Mouse (Mus musculus) embryonic stem cell, embryonic (primary cell): ENCODE measurements at regions not wholly inside any gene's neighbourhood (a gene's known extent, or its start where the extent isn't known, plus 50 kb on each side); places are given as distances from the start of the nearest gene placed in this dataset.
"Not testable (repeated sequence)": the region's sequence is repeated elsewhere in the genome, so short reads cannot be mapped to it uniquely, and the experiment has no call there.

Source experiments
- CTCF ChIA-PET, 4 experiments: fragments of 300-600 bp in 2 of 4; fragments of 350-600 bp in 2 of 4; sonication (Branson Sonifier 250); formaldehyde crosslinking; loops; one replicate each; lab custom pipeline; 2022; ENCODE audit warnings: inconsistent platforms in 2 of 4; lab: Charles Lee
- POLR2A ChIA-PET, 4 experiments: fragments of 300-600 bp in 2 of 4; fragments of 350-600 bp in 2 of 4; sonication (Branson Sonifier 250); formaldehyde crosslinking; loops; one replicate each; lab custom pipeline; 2022; ENCODE audit warnings: antibody characterized with exemption in 4 of 4, inconsistent platforms in 1 of 4; lab: Charles Lee

DNA sequence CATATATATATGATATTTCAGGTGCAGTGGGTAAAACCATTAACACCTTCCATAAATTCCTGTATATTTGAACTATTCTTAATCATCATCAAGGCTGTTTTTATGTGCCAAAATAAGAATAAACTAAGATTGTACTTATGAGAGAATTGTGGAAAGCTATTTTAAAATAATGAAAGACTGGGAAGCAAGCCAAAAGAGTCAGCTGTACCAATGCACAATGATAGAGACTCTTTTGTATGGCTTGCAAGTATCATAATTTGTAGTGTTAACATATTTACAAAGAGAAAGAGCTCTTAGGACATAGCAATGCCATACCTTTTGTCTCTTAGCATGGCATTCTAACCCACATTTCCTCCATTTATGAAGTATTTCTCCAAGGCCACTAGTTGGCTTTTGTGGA, 436.7 kb downstream of the Serpinb8 start:
- ChIA-PET CTCF (no interaction called here), POLR2A (no interaction called here)

DNA sequence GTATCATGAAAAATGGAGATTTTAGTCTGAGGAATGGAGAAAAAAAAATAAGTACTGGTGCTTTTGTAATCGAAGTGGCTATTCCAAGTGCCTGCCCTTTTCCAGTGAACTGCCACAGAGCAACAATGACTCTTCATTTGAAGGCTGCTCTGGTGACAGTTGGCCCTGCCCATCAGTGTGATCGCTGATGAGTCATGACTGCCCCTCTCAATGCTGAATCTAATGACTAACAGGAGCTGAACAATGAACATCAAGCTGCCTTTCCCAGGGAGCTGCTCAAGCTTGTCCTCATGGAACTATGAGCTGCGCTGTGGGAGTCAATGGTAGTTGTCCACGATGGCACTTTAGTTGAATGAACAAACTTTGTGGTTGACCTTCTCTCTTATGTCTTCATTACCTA, 456.4 kb downstream of the Serpinb8 start:
- ChIA-PET CTCF (no interaction called here), POLR2A (no interaction called here)

DNA sequence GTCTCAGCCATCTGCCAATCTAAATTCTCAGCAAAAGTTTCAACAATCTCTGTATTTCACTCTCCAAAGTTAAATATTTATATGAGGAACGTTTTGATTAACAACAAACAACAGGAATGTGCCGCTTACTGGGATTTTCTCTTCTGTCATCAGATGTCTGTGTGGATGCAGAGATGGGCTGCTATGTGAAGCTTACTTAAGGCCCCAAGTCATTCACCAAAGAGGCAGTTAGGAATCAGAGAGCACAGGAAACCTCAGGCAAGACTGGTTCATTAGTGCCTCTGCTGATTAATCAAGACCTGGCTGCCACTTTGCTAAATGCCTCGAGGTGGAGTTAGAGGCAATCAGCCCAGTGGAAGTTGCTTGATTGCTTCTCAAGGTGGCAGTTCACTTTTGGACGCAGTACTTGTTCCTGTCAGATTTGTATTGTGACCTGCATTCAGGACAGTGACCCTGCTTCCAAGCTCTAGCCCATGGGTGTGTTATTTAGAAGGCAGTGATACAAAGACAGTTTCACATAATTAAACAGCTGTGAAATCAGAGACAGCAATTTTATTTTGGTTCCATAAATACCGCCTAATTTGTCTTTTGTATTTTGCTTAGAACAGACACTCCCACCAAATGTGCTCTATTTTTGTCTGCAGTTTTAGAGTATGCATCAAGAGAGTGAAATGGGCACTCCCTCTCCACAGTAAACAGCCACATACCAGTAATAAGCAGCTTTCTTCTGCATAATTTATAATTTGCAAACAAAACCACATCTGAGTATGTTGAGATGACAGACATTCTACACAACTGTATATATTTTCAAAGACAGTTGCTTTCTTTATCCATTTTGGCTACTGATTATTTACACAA, 457.3 kb downstream of the Serpinb8 start:
- CTCF ChIA-PET: no interaction called here

DNA sequence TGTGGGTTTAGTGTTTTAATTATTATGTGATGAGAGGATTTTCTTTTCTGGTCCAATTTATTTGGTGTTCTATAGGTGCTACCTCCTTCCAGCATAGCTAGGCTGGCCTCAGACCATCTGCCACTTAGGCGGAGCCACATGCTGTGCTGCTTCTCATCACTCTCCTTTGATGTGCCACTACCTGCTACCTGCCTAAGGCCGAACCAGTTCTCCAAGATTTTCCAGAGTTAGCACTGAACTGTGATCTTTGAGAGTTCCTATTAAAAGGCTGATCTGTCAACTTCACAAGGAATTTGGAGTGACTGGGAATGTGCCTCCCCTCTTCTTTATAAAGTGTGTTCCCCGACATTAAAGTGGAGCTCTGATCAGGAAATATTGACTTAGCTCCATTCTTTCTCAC, 504.8 kb downstream of the Serpinb8 start:
- ChIA-PET POLR2A (no interaction called here), CTCF (no interaction called here)

More for the DNA sequence above, 457.3 kb downstream of the Serpinb8 start:
- POLR2A ChIA-PET: no interaction called here

DNA sequence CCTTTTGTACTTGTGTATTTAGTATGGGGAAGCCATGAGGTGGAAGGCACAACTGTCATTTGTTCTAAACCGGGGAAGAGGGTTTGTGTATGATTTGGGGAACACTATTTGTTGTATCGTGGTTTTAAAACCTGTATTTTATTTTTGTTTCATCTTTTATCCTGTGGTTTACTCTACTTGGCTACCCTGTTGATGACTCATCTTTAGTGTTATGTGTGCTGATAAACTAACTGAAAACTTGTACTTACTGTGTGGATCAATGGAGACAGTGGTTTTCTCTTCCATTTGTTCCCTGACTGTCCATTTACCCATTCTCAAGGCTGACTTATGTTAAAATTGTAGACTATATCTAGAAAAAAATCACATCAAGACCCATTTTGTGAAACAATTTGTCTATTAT, 512.8 kb downstream of the Serpinb8 start:
- ChIA-PET CTCF (no interaction called here), POLR2A (no interaction called here)

DNA sequence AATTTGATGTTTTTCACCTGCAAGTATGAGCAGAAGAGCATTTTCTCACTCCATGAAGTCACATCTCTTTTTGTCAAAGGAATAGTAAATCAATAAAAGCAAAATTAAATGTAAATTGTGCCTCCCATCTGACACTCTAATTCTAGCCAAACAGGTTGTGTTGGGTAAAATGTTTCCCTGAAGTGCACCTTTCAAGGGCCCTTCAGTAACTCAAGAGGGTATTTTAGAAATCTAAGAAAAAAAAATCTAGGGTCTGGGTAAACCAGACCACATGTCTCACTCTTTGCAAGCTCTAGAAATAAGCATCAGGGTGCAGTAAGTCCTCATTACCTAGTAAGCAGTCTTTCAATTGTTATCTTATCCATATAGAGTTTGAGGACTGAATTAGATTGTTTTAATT, 521.2 kb downstream of the Serpinb8 start:
- ChIA-PET POLR2A (no interaction called here), CTCF (no interaction called here)

DNA sequence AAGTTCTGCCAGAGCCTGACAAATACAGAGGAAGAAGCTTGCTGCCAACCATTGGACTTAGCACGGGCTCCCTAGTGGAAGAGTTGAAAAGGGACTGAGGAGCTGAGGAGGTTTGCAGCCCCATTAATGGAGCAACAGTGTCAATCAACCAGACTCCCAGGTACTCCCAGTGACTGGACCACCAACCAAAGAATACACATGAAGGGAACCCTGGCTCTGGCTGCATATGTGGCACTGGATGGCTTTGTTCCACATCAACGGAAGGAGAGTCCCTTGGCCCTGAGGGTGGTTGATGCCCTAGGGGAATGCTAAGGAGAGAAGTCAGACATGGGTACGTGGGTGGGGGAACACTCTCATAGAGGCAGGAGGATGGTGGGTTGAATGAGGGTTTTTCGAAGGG, 537.6 kb downstream of the Serpinb8 start:
- ChIA-PET POLR2A (no interaction called here), CTCF (no interaction called here)

DNA sequence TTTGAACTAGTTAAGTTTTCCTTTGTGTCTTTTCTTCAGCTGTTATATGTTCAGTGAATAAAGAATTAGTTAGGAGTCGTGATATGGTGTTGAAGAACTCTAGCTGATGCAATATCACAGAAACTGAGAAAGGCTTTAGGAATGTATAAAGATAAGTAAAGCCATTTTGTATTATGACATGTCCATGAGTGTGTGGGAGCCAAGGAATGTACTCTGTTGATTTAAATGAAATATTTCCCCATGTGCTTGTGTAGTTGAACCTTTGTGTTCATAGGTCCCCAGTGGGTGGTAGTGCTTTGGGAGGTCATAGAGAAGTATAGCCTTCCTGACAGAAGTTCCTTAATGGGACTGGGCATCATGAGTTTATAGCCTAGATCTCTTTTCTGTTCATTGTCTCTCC, 542.2 kb downstream of the Serpinb8 start:
- ChIA-PET CTCF (no interaction called here), POLR2A (no interaction called here)

DNA sequence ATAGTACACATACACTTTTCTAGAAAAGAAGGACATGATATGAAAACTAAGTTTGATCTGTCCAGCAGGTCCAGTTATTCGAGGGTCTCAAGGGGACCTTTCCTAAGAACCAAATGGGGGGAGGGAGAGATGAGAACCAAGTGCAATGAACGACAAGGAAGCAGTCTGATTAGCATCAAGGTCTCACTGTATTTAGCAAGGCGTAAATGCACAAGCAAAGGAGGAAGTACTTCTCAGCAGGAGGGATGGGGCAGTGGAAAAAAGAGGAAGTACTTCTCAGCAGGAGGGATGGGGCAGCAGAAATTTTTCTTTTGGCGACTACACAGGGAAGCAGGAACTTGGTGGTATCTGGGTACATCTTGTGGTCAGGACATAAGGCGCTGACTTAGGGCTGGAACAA, 545.5 kb downstream of the Serpinb8 start:
- CTCF ChIA-PET, POLR2A ChIA-PET: not testable (repeated sequence)

DNA sequence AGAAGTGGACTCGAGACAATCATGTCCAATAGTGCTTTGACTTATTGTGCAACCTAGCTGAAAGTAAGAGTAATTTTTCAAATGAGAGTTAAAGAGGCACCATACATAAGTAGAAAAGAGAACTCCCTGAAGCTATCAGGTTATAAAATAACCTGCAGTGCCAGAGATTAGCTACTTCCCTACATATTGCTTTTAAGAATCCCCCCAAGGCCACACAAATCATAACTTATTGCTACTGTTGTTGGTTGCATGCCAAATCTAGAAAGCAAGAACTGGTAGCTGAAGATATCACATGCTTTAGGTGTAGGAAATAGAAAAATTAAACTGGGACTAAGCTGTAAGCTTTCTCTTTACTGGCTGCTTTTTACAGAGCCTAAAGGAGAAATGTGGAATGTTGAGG, 554.3 kb downstream of the Serpinb8 start:
- ChIA-PET CTCF (no interaction called here), POLR2A (no interaction called here)

DNA sequence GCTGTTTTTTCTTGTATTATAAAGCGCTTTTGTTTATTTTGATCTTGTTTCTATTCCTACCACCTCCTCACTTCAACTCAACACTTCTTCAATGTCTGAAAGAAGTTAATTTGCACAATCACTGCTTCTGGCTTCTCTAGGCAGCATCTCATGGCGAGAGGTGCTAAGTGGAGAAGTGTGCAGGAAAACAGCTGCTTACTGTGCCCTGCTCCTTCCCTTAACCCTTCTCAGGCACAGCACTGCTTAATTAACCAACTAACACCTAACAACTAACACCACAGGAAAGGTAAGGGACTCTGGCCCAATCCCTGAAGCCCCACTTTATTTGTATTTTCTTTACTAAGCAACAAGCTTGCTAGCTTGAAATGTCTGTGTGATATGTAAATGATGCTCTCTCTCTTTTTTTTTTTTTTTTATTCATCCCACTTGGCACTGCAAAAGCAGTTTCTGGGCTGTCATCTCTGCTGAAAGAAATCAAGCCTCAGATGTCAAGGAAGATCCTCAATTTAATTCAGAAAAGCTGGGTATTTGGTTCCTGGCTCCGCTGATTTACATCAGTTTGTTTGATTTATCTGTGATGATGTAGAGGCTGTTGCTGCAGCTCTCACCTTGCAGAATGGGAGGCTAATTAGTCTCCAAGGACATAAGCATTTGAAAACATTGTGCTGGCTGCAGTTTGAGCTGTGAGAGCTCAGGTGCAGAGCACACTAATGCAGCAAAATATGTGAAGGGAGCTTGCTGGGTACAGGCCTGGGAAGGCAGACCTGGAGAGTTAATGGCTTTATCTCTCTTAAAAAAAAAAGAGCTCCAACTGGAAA, 591.8 kb downstream of the Serpinb8 start:
- ChIA-PET POLR2A (no interaction called here), CTCF (interaction anchor here in 1 of 4 experiments (0.6 kb wide), 1 partner anchor 198 kb away, joined by 12 read pairs; no protein-coding TSS in a partner anchor)

DNA sequence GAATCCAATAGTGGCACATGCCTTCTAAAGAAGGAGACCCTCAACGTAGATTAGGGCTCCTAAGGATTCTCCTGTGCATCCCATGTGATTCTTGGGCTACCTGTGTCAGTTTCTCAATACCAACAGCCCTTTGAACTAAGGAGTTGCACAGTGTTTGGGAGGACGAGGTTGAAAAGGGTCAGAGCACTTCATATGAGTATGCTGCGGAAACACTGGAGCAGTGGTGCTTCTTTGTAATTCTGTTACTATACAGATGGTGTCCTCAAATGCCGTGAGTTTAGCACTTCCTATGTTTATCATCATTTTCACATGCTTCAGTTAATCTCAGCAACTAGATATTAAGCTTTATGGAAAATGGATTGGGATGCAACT, 592.3 kb downstream of the Serpinb8 start:
- POLR2A ChIA-PET: no interaction called here
- CTCF ChIA-PET: no interaction called here

DNA sequence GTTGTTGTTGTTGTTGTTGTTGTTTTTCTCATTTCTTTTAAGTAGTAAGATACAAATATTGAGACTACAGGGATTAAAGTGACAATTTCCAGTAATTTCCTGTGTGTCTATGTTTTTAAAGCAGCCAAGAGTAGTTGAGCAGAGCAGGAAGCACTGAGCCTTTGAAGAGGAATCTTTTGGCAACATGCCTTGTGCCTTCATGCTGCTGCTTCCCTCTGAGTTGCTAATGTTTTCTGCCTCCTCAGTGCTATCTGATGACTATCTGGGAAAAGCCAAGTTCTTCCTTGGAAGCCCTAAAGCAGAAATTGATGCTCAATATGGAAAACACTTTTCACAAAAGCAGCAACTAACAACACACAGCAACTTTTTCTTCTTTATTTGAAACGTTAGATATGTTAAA, 634.2 kb downstream of the Serpinb8 start:
- CTCF ChIA-PET: no interaction called here
- POLR2A ChIA-PET: no interaction called here

DNA sequence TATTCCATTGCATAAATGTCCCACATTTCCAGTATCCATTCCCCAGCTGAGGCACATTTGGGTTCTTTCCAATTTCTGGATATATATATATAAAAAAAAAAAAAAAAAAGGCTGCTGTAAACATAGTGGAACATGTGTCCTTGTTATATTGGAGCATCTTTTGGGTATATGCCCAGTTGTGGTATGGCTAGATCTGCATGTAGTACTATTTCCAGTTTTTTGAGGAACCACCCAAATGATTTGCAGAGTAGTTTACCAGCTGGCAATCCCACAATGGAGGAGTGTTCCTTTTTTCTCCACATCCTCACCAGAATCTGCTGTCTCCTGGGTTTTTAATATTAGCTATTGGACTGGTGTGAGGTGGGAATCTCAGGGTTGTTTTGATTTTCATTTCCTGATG, 650.3 kb downstream of the Serpinb8 start:
- ChIA-PET POLR2A (no interaction called here), CTCF (no interaction called here)

DNA sequence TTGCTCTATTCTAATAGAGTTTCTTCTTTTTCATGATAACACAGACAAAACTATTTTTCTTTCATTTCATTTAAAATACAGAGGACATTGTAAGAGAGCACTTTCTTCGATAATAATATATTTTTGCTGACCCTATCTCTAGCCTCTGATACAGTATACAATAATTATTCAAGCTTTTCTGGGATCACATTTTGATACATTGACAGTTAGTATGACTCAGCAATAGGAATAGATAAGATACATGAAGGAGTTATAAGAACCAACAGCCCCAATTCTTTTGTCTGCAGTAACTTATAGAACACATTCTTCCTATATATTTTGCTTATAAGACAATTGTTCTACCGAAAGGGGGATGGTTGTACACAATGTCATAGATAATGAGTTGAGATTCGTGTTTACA, 665.3 kb downstream of the Serpinb8 start:
- POLR2A ChIA-PET: no interaction called here
- CTCF ChIA-PET: no interaction called here

DNA sequence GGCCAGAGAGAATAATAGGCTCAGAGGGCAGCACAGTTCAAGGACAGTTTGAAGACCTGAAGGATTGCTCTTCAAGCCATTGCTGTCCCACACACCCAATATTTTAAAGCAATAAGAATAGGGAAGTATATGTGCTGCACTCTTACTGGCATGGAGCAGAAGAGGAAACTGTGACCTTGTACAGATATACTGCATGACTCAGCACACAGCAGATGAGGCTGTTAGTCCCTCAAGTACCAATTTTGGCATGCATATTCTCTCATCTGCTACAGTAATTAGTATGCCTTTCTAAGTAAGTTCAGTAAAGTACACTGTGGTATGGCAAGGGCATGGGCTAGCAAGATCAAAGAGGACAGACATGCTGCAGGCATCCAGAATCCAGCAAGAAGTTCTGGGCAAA, 669.5 kb downstream of the Serpinb8 start:
- ChIA-PET CTCF (no interaction called here), POLR2A (no interaction called here)

DNA sequence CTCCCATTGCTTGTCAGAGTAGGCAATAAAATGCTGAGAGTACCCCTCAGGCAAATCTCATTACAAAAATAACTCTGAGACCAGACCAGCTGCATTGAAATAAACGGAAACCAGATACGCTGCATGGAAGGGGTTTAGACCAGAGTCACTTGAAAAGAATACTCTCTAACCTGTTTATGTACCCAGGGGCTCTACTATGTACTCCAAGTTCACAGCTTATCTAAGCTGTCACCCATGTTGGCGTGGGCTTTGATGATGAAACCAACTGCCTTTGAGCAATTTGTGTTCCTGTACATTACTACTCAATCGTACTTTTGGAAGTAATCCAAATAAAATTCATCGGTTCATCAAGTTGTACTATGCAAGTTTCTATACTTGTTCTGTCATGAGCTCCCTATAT, 692.3 kb downstream of the Serpinb8 start:
- ChIA-PET CTCF (interaction anchor here in 1 of 4 experiments (0.6 kb wide), 1 partner anchor 24 kb away, joined by 5 read pairs; no protein-coding TSS in a partner anchor), POLR2A (no interaction called here)

DNA sequence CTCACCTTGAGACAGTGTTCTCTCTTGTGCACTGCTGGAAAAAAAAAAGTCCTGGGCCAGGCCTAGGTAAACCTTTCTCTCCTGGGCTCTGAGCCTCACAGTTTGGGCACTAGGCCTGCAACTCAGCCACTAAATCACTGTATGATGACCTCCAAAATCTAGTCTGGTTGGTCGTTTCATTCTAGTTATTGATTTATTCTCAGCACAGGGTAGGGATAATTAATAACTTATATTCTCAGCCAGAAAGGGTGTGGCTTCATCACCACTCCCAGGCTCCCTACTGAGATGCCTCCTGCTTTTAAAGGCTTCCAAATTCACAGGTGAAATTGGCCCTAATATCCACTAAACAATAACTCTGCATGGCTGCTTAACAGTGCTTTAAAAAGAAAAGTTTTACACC, 696.8 kb downstream of the Serpinb8 start:
- POLR2A ChIA-PET: interaction anchor here in 1 of 4 experiments (0.6 kb wide), 1 partner anchor 75 kb away, joined by 5 read pairs; no protein-coding TSS in a partner anchor
- CTCF ChIA-PET: no interaction called here
